Mouse (Mus musculus): ENCODE measurements at regions not wholly inside any gene's neighbourhood (a gene's known extent, or its start where the extent isn't known, plus 50 kb on each side); places are given as distances from the start of the nearest gene placed in this dataset.
A peak's percentile ranks its signal among the peaks of the same experiment; 100 is the strongest.
"Not testable (repeated sequence)": the region's sequence is repeated elsewhere in the genome, so short reads cannot be mapped to it uniquely, and the experiment has no call there.

- DNase-seq (ENCODE audit: extremely low spot score): not testable (repeated sequence)
Measured at GRCm38 (mm10) chr13:50314001-50314400, 63.9 kb upstream of the Gm906 start.

GRCm38 (mm10) chr13:50322512-50322911 lies 72.4 kb upstream of the Gm906 start:
- peak; percentile 1 for DNase-seq (ENCODE audit: extremely low spot score)

GRCm38 (mm10) chr13:50328614-50329013 lies 78.5 kb upstream of the Gm906 start:
- no peak for DNase-seq (ENCODE audit: extremely low spot score)

DNA sequence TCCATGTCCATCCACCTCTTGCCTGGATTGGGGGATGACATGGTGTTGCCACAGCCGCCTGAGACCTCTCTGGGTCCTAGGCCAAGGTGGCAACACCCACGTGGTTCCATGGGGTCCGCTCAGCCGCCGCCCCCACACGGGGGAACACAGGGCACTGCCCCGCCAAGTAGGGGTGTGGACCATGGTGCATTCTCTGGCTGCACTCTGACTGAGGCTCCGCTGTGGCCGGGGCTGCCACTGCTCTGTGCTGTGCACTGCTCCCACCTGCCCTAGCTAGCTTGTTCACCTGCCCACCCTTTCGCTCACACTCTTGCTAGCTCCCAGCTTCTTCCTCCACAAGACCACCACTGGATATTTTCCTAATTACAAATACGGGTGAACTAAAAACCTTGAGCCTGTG lies 73.5 kb upstream of the Fbxw17 start:
- no peak for DNase-seq (ENCODE audit: extremely low spot score)

DNA sequence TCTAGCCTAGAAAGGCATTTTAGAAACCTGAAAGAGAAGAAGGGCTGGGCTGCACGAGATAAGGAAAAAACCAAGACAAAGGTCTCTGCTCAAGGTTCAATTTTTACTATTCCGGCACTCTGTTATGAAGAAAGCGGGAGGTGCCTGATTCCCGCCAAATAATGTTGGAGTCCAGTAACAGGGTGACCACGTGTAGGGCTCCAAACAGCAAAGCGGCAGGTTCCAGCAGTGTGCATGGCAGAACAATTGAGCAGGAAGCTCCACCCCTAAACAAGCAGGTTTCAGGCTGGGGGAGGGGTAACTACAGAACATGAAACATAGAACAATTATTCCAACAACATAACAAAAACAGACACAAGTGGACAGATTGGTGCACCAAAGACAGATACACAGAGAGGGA lies 65.7 kb upstream of the Fbxw17 start:
- DNase-seq (ENCODE audit: extremely low spot score): no peak

- DNase-seq (ENCODE audit: extremely low spot score): no peak
Measured at GRCm38 (mm10) chr13:50355265-50355664, 62.4 kb upstream of the Fbxw17 start.

DNA sequence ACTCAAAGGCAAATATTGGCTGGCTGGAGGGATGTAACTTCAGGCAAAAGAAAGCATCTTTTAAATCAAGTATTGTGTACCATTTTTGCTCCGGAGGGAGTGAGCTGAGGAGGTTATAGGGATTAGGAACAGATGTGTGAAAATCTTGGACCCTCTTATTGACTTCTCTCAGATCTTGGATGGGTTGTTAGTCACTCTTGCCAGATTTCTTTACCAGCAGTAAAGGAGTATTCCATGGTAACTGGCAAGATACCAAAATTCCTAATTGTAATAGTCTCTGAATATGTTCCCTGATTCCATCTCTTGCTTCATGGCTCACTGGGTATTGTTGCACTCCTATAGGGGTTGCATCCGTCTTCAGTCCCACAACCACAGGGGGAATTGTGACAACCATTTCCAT lies 58.1 kb upstream of the Fbxw17 start:
- DNase-seq (ENCODE audit: extremely low spot score): no peak
